Mouse (Mus musculus) brown adipose tissue, adult 24 weeks (tissue): ENCODE measurements around the gene Ptk7. TPM values are rescaled to one million over a fixed set of nuclear protein-coding genes. Genes with fewer than 3 reads are reported as not detected.

Source experiments
- H3K27ac ChIP-seq: fragments of 200-500 bp; replicated peaks from 2 replicates; pipeline ENCODE4 v1.5.1; 2012; ENCODE audit warnings: low read depth, mild to moderate bottlenecking, low read length
- H3K4me1 ChIP-seq: fragments of 200-500 bp; 2 replicates; pipeline ENCODE4 v1.6.1; 2012; ENCODE audit warnings: low read length, mixed read lengths; ENCODE audit not compliant: control insufficient read depth, insufficient read depth, insufficient read length
- H3K4me3 ChIP-seq: fragments of 200-500 bp; 2 replicates; pipeline ENCODE4 v1.5.1; 2012; ENCODE audit warnings: low read depth, mild to moderate bottlenecking, low read length, moderate library complexity; ENCODE audit not compliant: insufficient read depth
- polyA plus RNA-seq: library from polyadenylated mRNA; stranded (reverse); fragments of >200 nt; gene quantifications from 2 replicates; pipeline ENCODE4 v1.2.4, GENCODE M21; 2012; ENCODE audit not compliant: missing spikeins, insufficient read depth, insufficient read length

Ptk7 gene
- polyA plus RNA-seq, 1 experiment, result not detected

- no peak overlapping the region for H3K4me3 ChIP-seq
- no peaks in the 10 kb centered on the region for H3K4me1 ChIP-seq
- no peak overlapping the region for H3K27ac ChIP-seq
Observed at GRCm38 (mm10) chr17:46624598-46624997, 4.7 kb downstream of the Ptk7 start.

DNA sequence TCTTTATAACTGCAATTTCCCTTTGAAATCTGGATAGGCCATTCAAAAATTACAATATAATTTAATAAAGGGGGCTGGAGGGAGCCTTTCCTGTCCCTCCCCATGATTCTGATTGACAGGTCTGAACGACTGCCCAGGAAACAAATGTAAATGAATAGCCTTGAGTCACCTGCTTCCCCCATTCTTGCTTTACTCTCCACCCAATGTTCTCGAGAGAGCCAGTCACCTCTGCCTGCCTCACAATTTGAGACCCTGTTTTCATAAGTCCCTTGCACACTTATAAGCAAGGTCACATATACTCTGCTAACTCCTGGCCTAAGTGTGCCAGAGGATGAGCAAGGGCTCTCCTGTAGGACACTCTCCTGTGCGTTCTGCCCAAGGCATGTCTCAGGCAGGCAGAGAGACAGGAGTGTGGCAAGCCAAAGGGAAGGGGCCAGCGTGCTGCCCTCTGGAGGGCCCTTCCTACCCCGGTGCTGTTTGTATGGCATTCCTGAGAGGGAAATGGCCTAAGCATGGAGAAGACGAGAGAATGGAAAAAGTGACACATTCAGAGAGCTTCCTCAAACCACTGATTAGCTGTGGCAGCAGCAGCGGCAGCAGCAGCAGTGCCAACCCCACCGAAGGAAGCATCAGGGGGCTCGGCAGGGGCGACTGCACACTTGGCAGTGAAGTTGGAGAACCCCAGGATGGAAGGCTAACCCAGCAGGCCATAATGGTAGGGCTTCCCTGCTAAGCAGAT lies 5.3 kb downstream of the Ptk7 start:
- H3K27ac ChIP-seq, result no peak overlapping the region
- H3K4me3 ChIP-seq, result no peak overlapping the region
- H3K4me1 ChIP-seq, result no peaks in the 10 kb centered on the region

- Histone ChIP-seq H3K27ac (no peak overlapping the region), H3K4me3 (no peak overlapping the region), H3K4me1 (no peaks in the 10 kb centered on the region)
Observed at GRCm38 (mm10) chr17:46622269-46622668, 7.0 kb downstream of the Ptk7 start.

DNA sequence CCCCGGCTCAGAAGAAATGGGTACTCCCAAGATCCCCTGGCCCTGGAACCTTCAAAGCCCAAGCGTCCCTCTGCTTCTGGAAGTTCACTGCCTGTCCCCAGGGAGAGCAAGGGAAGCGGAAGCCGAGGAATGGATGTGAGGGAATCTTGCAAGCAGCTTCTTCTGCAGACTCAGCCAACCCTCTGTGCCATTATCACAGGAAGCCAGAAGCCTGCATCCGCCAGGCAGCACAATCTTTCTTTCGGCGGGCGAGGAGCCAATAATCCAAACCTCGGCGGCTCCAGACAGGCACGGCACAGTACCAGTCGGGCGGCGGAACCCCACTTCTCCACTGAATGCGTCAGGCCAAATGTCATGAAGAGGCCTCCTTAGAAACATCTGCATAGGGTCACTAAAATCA lies 8.0 kb downstream of the Ptk7 start:
- Histone ChIP-seq H3K4me1 (no peaks in the 10 kb centered on the region), H3K27ac (no peak overlapping the region), H3K4me3 (peak overlapping the region; percentile 12; the same call in 1 of the 2 replicates)

DNA sequence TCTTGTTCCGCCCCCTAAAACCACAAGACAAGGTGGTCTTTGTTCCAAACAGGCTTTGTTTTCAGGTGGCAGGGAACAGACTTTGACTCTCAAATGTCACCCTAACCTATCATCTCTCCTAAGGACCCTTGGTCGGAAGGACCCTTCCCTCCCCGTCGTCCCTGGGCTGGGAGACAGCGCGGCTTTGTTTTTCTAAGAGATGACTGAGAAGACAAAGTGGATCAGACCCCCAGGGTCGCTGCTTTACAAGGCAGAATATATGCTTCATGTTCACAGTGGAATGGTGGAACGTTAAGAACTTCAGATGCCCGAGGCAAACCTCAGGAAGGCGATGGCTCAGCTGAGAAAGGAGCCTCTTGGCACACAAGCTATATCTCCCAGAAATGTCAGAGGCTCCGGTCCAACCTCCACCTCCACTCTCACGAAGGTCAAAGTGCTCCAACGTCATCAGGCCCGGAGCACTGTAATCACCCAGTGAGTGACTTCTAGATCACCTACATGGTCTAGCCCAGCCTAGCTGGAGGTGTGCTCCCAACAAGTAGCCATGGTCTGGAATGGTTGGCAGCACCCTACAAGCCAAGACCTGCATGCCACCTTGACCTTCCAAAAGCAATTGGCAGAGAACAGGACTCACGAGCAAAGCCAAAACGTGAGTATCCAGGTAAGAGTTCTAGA lies 9.5 kb downstream of the Ptk7 start:
- H3K4me1 ChIP-seq, result no peaks in the 10 kb centered on the region
- H3K4me3 ChIP-seq, result no peak overlapping the region
- H3K27ac ChIP-seq, result no peak overlapping the region

DNA sequence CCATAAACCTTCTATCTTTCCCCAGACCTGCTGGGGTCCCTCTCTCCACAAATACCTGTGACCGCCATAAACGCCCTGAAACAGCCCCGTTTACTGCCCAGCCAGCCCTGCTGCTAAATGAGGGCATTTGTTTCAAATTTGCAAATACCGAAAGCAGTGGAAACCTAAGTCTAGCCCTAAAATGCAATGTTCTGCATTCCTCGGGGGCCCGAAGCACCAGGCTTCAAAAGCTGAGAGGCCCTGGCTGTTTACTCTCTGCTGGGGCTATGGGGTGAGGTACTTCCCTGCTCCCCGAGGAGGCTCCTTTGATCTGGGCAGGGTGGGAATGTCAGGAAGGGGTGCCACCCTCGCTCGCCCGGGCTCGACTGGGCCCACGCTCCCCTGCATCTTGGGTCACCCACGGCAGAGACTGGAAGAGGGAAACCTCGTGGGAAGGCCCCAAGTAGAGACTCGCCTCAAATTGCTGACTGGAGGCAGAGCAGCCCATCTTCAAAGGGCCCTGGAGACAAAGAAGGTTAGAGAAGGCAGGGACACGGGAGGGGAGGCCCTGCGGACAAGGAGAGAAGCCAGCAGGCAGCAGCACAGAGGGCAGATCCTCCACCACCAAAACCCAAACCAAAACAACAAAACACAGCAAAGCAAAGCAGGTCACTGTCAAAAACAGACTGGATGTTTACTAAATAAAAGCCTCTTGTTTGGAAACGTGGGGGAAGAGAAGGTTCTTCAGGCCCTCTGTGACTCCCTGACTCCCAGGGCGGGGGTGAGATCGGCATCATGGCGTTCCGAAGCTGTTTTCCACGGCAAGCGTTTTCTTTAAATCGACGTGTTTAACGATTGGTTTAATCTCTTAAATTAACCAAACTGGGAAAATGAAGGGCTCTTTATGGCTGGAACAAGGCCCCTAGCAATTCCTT lies 10.3 kb downstream of the Ptk7 start:
- H3K27ac ChIP-seq, result no peak overlapping the region
- H3K4me1 ChIP-seq, result no peaks in the 10 kb centered on the region
- no peak overlapping the region for H3K4me3 ChIP-seq

- H3K27ac ChIP-seq, result no peak overlapping the region
- H3K4me1 ChIP-seq, result no peaks in the 10 kb centered on the region
- H3K4me3 ChIP-seq, result no peak overlapping the region
Observed at GRCm38 (mm10) chr17:46618394-46618768, 10.9 kb downstream of the Ptk7 start.

DNA sequence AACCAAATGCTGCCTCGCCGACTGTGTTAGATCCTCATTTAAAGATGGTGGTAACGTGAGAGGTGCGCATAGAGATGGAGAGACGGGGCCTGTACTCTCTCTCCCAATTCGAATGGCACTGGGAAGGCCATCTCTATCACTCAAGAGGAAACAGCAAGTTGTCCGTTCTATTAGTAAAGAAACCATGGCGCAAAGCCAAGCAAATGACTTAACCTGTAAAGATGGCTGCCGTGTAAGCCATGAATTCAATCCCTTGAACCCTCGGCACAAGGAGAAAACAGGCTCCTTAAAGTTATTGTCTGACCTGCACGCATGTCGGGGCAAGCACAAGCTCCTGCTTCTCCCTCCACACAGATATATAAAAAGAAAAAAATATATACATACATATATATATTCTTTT lies 11.5 kb downstream of the Ptk7 start:
- Histone ChIP-seq H3K4me1 (no peaks in the 10 kb centered on the region), H3K27ac (no peak overlapping the region), H3K4me3 (no peak overlapping the region)

DNA sequence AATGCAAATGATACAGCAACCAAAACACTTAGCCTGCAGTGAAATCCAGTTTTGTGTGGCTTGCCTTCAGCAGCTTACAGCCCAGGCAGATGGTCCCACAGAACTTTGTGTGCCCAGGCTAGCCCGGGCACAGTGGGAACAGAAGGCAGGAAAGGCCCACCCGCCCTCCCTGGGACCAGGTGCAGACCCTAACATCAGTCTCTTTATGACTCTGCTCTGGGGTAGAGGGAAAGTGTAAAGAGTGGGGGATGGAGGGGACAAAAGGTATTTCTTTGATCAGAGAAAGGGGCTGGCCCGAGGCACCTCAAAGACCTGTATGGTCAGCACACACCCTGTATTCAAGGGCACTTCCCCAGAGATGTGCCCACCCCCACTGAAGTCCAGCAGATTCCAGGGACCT lies 16.1 kb downstream of the Ptk7 start:
- Histone ChIP-seq H3K4me3 (no peak overlapping the region), H3K4me1 (no peaks in the 10 kb centered on the region), H3K27ac (no peak overlapping the region)

DNA sequence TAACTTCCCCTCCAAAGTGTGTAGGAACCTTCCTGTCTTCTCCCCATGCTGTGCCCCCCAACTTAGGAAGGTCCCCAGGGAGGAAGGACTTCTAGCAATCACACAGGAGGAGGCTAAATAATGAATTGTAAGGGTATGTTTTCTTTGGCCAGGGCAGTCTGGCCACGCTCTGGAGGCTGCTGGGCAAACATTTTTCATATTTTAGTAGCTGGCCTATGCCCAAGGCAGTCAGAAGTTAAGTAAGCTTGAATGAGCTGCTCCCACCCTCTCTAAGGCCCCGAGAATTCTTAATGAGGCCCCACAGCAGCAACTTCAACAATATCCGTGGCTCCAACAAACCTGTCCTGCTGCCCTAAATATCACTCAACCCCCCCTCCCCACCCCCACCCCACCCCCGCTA lies 16.5 kb downstream of the Ptk7 start:
- H3K4me3 ChIP-seq, result no peak overlapping the region
- no peak overlapping the region for H3K27ac ChIP-seq
- no peaks in the 10 kb centered on the region for H3K4me1 ChIP-seq

DNA sequence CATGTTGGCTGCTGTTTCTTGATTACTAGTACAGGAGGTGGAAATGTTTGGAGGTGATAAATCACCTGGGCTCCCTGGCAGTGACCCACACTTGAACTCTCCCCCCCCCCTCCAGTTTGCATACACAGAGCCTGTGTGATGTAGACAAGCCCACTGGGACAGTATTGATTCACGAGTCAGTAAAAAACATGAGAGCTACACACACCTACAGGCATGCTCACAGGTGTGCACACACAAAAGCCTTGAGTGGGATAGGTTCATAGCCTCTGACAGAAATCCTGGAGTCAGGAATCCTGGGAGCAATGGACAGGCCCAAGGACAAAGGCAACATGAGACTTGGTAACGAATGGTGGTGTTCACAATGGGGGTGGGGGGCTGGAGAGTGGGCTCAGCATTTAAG lies 17.1 kb downstream of the Ptk7 start:
- H3K27ac ChIP-seq, result no peak overlapping the region
- no peak overlapping the region for H3K4me3 ChIP-seq
- no peaks in the 10 kb centered on the region for H3K4me1 ChIP-seq

- Histone ChIP-seq H3K27ac (no peak overlapping the region), H3K4me1 (no peaks in the 10 kb centered on the region), H3K4me3 (no peak overlapping the region)
Observed at GRCm38 (mm10) chr17:46611316-46611715, 18.0 kb downstream of the Ptk7 start.

GRCm38 (mm10) chr17:46609721-46610514 lies 19.4 kb downstream of the Ptk7 start:
- peak overlapping the region; percentile 50 for H3K4me3 ChIP-seq
- H3K4me1 ChIP-seq, result no peaks in the 10 kb centered on the region
- H3K27ac ChIP-seq, result peak overlapping the region; percentile 57; the same call in 1 of the 2 replicates

DNA sequence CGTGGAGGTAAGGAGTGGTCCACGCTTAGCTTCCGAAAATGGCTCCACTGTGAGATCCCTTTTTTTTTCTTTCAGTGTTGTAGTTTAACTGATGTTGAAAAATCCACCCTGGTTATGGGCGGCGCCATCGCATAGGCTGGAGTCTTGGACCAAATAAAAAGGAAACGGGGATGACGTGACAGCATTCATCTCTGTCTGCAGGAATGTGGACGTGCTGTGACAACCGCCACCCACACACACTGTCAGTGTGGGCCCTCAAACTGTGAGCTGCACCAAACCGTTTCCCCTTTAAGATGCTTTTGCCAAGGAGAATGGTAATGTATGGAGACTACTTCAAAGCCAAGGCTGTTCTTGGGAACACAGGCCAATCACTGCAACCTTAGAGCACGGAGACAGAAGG lies 23.3 kb downstream of the Ptk7 start:
- H3K4me3 ChIP-seq, result no peak overlapping the region
- H3K4me1 ChIP-seq, result no peaks in the 10 kb centered on the region
- no peak overlapping the region for H3K27ac ChIP-seq

DNA sequence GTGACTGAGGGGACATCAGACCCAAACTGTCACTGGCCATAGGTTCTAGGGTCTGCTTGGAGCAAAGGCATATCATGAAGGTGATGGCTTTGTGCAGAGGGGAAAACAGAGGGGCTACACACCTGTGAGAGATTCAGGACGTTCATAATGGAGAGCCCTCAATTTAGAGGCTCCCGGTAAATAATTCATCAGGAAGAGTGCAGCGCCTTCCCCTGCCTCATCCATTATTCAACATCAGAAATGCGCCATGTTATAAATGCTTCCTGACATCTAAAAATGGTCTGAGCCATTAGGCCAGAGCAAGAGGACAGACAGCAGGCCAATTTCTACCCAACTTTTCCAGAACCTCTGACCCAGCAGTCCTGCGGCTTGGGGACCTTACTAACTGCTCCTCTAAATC lies 24.2 kb downstream of the Ptk7 start:
- H3K4me1 ChIP-seq, result no peaks in the 10 kb centered on the region
- no peak overlapping the region for H3K27ac ChIP-seq
- H3K4me3 ChIP-seq, result no peak overlapping the region
